Mouse (Mus musculus) left cerebral cortex, adult 9 months (tissue): ENCODE data around the gene Zmiz1.

Experiments used
- DNase-seq, 2 experiments: peaks; one replicate each; pipeline ENCODE4 v3.0.0; 2022; ENCODE audit warnings: low spot score in 2 of 2

Gene Zmiz1

DNA sequence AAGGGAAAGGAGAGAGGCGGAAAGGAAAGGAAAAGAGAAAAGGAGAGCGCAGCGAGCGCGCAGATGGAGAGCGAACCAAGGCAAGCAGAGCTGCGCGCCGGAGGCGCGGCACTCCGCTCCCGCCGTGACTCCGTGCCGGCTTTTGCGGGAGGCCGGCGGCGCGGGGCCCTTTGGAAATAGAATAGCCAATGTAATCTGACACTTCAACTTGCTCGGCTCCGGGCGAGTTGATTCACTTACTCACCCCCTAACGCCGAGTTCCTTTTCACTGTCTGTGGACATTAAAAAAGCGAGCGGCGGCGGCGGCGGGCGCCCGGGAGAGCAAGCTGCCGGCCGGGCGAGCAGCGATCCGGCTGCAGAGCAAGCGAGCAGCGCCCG lies at the start of gene Zmiz1:
Gene Zmiz1, plus strand, starts transcription at position 170 of the 378 bp plus-strand sequence.
- peak in 1 of 2 experiments; percentile 89 for DNase-seq

GRCm38 (mm10) chr14:25411848-25412527 lies 47.0 kb upstream of the Zmiz1 start:
- no peak for DNase-seq

GRCm38 (mm10) chr14:25412811-25413210 lies 46.2 kb upstream of the Zmiz1 start:
- DNase-seq, result no peak

GRCm38 (mm10) chr14:25413510-25413909 lies 45.5 kb upstream of the Zmiz1 start:
- no peak for DNase-seq

DNA sequence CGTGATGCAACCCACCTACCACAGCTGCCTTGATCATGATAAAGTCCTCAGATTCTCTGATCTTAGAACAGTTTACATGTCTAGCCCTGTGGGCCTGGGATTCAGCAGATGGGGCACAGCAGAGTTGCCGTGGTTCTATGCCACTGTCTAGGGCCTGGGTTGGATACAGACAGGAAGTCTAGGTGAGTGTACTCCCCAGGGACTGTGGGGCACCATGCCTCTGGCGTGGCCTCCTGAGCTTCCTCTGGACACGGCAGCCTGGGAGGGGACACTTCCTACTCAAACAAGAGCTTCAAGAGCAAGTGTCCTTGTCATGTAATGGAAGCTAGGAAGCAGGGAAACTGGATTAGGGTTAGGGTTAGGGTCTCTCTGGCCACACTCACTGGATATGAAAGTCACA lies 44.9 kb upstream of the Zmiz1 start:
- no peak for DNase-seq

DNA sequence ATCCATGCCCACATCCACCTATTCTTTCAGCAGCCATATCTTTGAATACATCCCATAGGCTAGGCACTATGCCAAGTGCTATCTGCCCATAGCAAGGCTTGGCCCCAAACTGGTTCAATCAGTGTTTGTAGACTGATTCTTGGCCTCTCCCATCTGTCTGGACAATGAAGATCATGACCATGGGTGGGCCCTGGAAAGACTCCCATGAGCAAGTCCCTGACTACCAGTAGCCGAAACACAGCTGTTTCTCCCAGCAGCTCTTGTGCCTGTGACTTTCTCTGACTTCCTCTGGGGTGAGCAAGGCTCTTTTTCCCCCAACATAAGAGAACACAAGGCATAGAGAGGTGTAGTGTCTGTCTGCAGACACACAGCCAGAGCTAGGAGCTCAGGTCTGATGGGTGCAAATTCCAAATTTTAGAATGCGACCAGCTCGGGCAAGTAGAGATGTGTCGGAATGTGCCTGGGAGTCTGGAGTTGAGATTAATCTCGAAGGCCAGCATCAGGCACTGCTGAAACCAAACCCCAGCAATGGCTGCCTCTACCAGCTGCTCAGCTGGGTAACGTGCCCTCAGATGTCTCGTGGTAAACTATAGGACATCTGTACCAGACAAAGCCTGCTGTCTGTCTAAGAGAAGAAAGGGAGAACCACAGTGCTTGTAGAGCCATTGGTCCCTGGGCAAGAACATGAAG lies 38.8 kb upstream of the Zmiz1 start:
- DNase-seq, result no peak

DNA sequence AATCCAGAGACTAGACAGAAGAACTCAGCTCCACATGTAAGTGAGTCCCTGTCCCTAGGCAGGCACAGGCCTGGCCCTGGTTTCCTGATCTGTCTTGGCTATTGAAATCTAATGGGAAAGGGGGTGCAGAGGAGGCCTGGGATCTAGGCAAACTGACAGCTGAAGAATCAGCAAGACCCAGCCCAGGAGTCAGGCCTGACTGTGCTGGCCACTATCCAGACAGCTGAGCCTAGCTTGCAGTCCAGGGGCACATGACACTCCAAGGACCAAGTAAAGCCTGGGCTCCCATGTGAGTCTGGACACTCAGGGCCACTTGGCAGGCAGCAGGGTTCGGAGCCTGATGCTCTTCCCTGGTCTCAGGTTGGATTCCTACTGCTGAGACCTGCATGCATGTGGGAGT lies 38.0 kb upstream of the Zmiz1 start:
- DNase-seq, result no peak

DNA sequence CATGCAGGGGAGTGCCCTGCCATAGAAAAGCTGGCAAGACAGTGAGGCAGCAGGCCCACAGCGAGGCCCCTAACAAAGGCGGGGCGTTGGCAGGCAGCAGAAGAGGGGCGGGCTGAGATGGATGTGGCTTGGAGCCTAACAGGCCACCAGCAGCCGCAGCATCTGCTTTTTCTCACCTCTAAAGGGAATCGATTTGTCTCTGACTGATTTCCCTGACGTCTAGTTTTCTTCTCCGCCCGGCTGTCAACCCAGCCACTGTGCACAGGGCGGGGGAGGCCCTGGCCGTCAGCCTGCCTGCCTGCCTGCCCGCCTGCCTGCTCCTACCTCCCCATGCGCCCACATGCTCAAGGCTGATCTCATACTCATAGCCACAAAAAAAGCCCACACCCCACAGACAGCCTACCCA lies 37.4 kb upstream of the Zmiz1 start:
- peak; percentile 30 to 64 for DNase-seq

- no peak for DNase-seq
These were observed 36.0 kb upstream of the Zmiz1 start for GRCm38 (mm10) chr14:25422946-25423345.

DNA sequence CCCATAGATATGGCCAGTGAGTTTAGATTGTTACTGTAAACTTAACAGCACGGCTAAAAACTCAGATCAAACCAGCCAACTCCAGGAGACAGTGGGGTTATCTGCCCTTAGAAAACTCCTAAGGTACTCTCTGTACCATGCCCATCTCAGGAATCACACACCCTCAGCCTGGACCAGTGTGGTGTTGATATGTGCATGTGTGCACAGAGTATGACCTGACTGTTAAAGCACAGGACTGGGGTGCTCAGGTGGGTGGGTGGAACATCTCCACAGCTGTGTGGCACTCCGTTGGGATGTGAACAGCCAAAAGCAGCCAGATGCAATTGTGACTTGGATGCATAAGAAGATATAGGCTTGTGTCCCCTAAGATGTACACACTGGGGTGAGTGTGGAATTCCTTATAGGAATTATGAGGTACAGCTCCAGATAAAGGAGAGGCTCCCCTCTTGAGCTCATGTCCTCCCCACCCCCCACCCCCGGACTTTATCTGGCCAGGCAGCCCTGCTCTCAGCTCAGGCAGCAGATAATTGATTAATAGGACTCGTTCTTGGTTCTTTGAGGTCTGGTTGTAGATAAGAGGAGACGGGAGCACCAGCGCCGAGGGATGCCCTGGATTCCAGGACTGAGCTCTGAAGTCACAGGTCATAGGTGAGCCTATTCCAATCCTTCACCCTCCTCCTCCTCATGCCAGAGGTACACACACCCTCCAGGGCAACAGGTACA lies 35.1 kb upstream of the Zmiz1 start:
- DNase-seq, result no peak

GRCm38 (mm10) chr14:25438255-25438654 lies 20.7 kb upstream of the Zmiz1 start:
- no peak for DNase-seq

GRCm38 (mm10) chr14:25440116-25440515 lies 18.9 kb upstream of the Zmiz1 start:
- no peak for DNase-seq

DNA sequence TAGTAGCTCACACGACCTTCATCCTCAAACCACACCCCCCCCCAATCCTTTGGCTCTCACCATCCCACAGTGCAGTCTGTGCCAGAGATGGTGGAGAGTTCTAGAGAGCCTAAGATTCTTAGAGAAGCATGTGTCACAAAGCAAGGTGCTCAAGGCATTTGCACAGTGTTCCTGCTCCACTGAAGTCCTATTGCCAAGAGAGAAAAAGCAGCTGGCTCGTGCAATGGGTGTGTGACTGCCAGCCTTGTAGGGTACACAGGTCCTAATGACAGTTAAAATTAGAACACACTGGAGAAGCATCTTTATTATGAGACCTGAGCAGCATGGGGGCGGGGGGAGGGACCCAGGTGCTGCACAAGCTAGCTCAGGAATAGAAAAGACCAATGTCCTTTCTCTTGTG lies 18.2 kb upstream of the Zmiz1 start:
- DNase-seq, result no peak

GRCm38 (mm10) chr14:25441469-25441868 lies 17.5 kb upstream of the Zmiz1 start:
- DNase-seq, result no peak

GRCm38 (mm10) chr14:25442676-25443075 lies 16.3 kb upstream of the Zmiz1 start:
- DNase-seq, result no peak

DNA sequence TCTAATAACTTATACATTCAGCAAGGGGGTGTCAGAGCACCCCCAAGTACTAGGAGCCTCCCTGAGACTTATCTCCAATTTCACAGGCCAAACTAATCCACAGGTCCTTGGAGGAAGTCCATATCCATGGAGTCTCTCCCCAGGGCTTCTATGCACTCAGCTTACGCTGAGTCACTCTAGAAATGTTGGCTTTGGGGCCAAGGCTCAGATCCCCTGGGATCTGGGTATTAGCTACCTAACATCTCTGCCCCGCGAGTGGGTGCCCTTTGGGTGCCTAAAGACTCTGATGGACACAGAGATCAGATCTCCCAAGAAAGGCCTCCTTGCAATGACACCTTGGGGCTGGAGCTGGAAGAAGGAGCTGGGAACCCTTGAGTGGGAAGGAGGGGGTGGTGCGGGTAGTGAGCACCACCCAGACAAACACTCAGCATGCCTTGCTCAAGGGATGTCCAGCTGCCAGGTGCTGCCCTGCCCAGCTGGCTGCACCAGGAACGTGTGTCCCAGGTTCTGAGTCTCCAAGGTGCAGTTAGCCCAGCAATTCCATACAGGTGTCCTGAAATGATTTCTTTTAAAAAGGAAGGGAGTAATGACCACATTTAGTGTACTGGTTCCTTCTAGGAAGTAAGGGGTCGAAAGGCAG lies 11.7 kb upstream of the Zmiz1 start:
- no peak for DNase-seq

DNA sequence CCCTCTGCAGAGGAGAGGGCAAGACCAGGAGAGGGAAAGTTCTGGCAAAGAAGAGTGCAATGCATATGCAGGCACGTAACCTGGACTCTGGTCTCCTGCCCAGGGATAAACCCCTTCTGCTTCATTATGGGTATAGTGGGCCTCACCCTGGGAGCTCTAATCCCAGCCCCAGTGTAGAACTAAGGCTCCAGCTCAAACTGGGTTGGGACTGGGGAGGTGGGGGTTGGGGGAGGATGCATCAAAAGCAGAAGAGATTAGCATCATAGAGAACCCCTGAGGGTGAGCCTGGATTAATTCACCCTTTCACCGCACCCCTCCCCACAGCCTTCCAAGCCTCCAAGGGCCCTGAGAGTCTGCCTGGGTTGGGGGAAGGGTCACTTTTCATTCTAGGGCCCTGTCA lies 10.5 kb upstream of the Zmiz1 start:
- DNase-seq, result no peak

- no peak for DNase-seq
These were observed 7.8 kb upstream of the Zmiz1 start for GRCm38 (mm10) chr14:25451099-25451667.

- no peak for DNase-seq
These were observed 7.0 kb upstream of the Zmiz1 start for GRCm38 (mm10) chr14:25451699-25452632.

- no peak for DNase-seq
These were observed 6.4 kb upstream of the Zmiz1 start for GRCm38 (mm10) chr14:25452633-25453025.
